Mouse (Mus musculus) ES-E14 (cell line): Measurements from ENCODE around the gene Afmid.

Source experiments
- CHD2 ChIP-seq: IDR thresholded peaks from 2 replicates; pipeline ENCODE4 v1.6.1; 2014; ENCODE audit warnings: mild to moderate bottlenecking, low read depth, low read length, inconsistent platforms
- MAFK ChIP-seq: IDR thresholded peaks from 2 replicates; pipeline ENCODE4 v1.6.1; 2014; ENCODE audit warnings: mild to moderate bottlenecking, low read depth, low read length, inconsistent platforms; ENCODE audit not compliant: insufficient read depth
- ZNF384 ChIP-seq: IDR thresholded peaks from 2 replicates; pipeline ENCODE4 v1.6.1; 2012; ENCODE audit warnings: low read depth, low read length, inconsistent platforms

GRCm38 (mm10) chr11:117779434-117780198 lies 46.1 kb upstream of the Afmid start:
- TF ChIP-seq CHD2 (no peak), ZNF384 (no peak), MAFK (no peak)
